Mouse (Mus musculus) forebrain, embryonic 13.5 days (tissue): ENCODE measurements around the gene Cldn7. TPM values are rescaled to one million over a fixed set of nuclear protein-coding genes. Genes with fewer than 3 reads are reported as not detected.

Experiments
- ATAC-seq: fragments of 200-750 bp; cut with Nextera tagmentation; 2 replicates; pipeline ENCODE4 v1.8.0; 2017
- H3K27ac ChIP-seq: fragments of 300-500 bp; sonication (generic); 2 replicates; pipeline ENCODE4 v1.5.1; 2015; ENCODE audit warnings: inconsistent platforms, mild to moderate bottlenecking, moderate library complexity
- H3K27me3 ChIP-seq: fragments of 300-500 bp; sonication (generic); 2 replicates; pipeline ENCODE4 v1.6.1; 2015; ENCODE audit warnings: mild to moderate bottlenecking, inconsistent platforms
- H3K36me3 ChIP-seq: fragments of 300-500 bp; sonication (generic); 2 replicates; pipeline ENCODE4 v1.6.1; 2015; ENCODE audit warnings: mild to moderate bottlenecking, inconsistent platforms; ENCODE audit not compliant: poor library complexity, severe bottlenecking
- H3K4me1 ChIP-seq: fragments of 300-500 bp; sonication (generic); 2 replicates; pipeline ENCODE4 v1.6.1; 2015; ENCODE audit warnings: inconsistent platforms
- H3K4me2 ChIP-seq: fragments of 300-500 bp; sonication (generic); 2 replicates; pipeline ENCODE4 v1.6.1; 2015; ENCODE audit warnings: inconsistent platforms, mild to moderate bottlenecking, moderate library complexity
- H3K4me3 ChIP-seq: fragments of 300-500 bp; sonication (generic); 2 replicates; pipeline ENCODE4 v1.5.1; 2015; ENCODE audit warnings: mild to moderate bottlenecking, inconsistent platforms
- H3K9ac ChIP-seq: fragments of 300-500 bp; sonication (generic); 2 replicates; pipeline ENCODE4 v1.6.1; 2015; ENCODE audit warnings: mild to moderate bottlenecking, inconsistent platforms
- H3K9me3 ChIP-seq: fragments of 300-500 bp; sonication (generic); replicated peaks from 2 replicates; pipeline ENCODE4 v1.6.1; 2016; ENCODE audit warnings: inconsistent platforms
- WGBS: fragments of 180-500 bp; shearing (Covaris S2); methylation state at CpG from one replicate; pipeline ENCODE4 v1.1.7; 2015; 5-methylcytosine and 5-hydroxymethylcytosine counted together
- polyA plus RNA-seq: library from polyadenylated mRNA; unstranded; fragments of >200 nt; fragmentation: Nextera tagmentation; extraction: Ambion mirVana; gene quantifications from 2 replicates; pipeline ENCODE4 v1.2.1, GENCODE M21; 2015

Gene Cldn7
- polyA plus RNA-seq, 1 experiment from 2014 or later: 1.4 TPM

DNA sequence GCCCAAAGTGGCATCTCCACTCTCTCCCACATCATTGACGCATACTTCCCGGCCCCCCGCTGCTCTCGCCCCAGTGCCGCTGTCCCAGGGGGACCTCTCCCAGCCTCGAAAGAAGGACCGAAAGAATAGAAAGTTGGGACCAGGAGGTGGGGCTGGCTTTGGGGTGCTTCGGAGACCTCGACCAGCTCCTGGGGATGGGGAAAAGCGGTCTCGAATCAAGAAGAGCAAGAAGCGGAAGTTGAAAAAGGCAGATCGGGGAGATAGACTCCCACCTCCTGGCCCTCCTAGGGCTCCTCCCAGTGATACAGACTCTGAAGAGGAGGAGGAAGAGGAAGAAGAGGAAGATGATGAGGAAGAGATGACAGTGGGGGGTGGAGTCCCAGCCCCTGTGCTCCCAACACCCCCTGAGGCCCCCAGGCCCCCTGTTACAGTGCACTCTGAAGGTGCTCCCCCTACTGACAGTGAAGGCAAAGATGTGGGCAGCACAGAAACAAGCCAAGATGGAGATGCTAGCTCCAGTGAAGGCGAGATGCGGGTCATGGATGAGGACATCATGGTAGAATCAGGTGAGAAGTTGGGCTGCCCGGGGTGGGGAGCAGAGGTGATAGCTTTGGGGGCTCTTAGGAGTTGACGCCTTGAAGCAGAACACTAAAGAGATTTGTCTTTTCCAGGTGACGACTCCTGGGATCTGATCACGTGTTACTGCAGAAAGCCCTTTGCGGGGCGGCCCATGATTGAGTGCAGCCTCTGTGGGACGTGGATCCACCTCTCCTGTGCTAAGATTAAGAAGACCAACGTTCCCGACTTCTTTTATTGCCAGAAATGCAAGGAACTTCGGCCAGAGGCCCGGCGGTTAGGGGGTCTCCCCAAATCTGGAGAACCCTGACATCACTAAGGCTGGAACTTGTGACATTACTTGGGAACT, 34.2 kb downstream of the Cldn7 start:
- 92% methylated on average over 27 of the region's 27 CpGs for WGBS
- H3K4me1 ChIP-seq: peaks cover 57% of the 10 kb centered on the region
- no peak overlapping the region for H3K4me3 ChIP-seq

GRCm38 (mm10) chr11:69999666-70000065, 35.1 kb downstream of the Cldn7 start:
- 83% methylated on average over 8 of the region's 8 CpGs for WGBS
- H3K4me3 ChIP-seq: peak overlapping the region; percentile 69
- H3K9ac ChIP-seq: no peak overlapping the region
- peaks cover 30% of the 10 kb centered on the region for H3K36me3 ChIP-seq
- no peak for ATAC-seq
- peak overlapping the region; percentile 88; the same call in 1 of the 2 replicates for H3K4me2 ChIP-seq
- H3K27ac ChIP-seq: 0 out of 2 replicates have a peak overlapping the region, but pooled peaks have one; percentile 62
- H3K4me1 ChIP-seq: peaks cover 58% of the 10 kb centered on the region
- H3K27me3 ChIP-seq: no peaks in the 10 kb centered on the region
- no peaks in the 10 kb centered on the region for H3K9me3 ChIP-seq

More for the DNA sequence above, 34.2 kb downstream of the Cldn7 start:
- peaks cover 36% of the 10 kb centered on the region for H3K36me3 ChIP-seq
- H3K4me2 ChIP-seq: peak overlapping the region; percentile 10; the same call in 1 of the 2 replicates
- H3K9ac ChIP-seq: no peak overlapping the region
- no peak overlapping the region for H3K27ac ChIP-seq
- H3K9me3 ChIP-seq: no peaks in the 10 kb centered on the region
- ATAC-seq: no peak
- H3K27me3 ChIP-seq: no peaks in the 10 kb centered on the region

DNA sequence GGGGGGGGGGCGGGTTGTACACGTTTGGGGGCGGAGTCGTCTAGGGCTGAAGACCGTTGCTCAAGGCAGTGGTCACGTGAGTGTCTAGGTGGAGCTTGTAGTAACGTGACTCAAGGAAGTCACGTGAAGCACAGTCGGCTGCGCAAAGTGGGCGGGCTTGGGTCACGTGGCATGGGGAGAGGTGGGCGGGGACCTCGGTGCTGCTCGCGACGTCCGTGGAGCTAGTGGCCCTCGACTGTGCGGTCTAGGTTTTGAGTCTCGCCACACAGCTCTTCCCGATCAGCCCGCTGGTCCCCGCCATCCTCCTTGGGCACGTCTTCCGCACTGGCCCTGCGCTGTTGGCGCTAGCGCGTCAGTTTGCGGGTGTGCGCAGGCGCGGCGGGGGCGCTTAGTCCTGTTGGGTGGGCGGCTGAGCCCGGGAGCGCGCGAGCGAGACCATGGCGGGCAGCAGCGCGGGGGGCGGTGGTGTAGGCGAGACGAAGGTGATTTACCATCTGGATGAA, 35.9 kb downstream of the Cldn7 start, which contains the start of gene Dvl2:
Gene Dvl2 (plus strand): TSS at position 200 of the 503 bp plus-strand sequence.
- under 1% methylated on average over 48 of the region's 48 CpGs for WGBS
- Histone ChIP-seq H3K9ac (peak within 1 kb of the TSS; percentile 86), H3K4me2 (peak within 1 kb of the TSS; percentile 88), H3K36me3 (peaks cover 38% of the 10 kb centered on the region), H3K4me1 (peaks cover 53% of the 10 kb centered on the region), H3K27ac (peak within 1 kb of the TSS; percentile 95), H3K27me3 (no peaks in the 10 kb centered on the region), H3K4me3 (peak within 1 kb of the TSS; percentile 69), H3K9me3 (no peaks in the 10 kb centered on the region)
- ATAC-seq: peak; percentile 67

DNA sequence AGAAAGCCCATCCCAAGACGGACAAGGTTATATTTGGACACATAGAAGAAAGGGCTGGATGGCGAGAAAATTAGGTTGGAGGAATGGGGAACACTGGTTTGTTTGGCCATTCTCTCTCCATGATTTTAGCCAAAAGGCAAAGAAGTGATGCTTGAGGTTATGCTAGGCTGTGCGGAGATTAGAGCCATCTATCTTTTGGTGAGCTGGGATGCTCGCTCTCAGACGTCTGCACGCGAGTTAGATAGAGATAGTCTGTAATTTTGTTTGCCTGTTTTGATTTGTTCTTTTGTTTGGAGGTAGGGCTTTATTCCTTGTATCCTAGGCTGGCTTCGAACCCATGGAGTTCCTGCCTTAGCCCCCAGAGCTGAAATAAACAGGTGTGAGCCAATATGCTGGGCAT, 36.6 kb downstream of the Cldn7 start:
- H3K9ac ChIP-seq: peak overlapping the region; percentile 86
- H3K27me3 ChIP-seq: no peaks in the 10 kb centered on the region
- no peak for ATAC-seq
- H3K4me2 ChIP-seq: peak overlapping the region; percentile 88
- H3K4me1 ChIP-seq: peaks cover 53% of the 10 kb centered on the region
- H3K4me3 ChIP-seq: peak overlapping the region; percentile 69
- H3K36me3 ChIP-seq: peaks cover 45% of the 10 kb centered on the region
- H3K27ac ChIP-seq: peak overlapping the region; percentile 95
- H3K9me3 ChIP-seq: no peaks in the 10 kb centered on the region
- WGBS: 16% methylated on average over 8 of the region's 8 CpGs

DNA sequence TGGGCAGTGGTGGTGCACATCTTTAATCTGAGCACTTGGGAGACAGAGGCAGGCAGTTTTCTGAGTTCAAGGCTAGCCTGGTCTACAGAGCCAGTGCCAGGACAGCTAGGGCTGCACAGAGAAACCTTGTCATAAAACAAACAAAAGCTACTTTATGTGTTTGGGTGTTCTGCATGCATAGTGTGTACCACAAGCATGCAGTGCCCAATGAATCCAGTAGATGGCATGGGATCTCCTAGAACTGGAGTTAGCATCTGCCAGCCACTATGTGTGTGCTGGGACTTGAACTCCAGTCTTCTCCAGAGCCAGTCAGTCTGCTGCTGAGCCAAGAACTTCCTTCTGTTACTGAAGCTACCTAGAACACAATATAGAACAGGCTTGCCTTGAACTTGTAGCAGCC, 37.3 kb downstream of the Cldn7 start:
- peaks cover 53% of the 10 kb centered on the region for H3K4me1 ChIP-seq
- H3K27me3 ChIP-seq: no peaks in the 10 kb centered on the region
- peak overlapping the region; percentile 69 for H3K4me3 ChIP-seq
- H3K27ac ChIP-seq: no peak overlapping the region
- no peaks in the 10 kb centered on the region for H3K9me3 ChIP-seq
- peak overlapping the region; percentile 86 for H3K9ac ChIP-seq
- no peak for ATAC-seq
- peaks cover 52% of the 10 kb centered on the region for H3K36me3 ChIP-seq
- peak overlapping the region; percentile 88 for H3K4me2 ChIP-seq

DNA sequence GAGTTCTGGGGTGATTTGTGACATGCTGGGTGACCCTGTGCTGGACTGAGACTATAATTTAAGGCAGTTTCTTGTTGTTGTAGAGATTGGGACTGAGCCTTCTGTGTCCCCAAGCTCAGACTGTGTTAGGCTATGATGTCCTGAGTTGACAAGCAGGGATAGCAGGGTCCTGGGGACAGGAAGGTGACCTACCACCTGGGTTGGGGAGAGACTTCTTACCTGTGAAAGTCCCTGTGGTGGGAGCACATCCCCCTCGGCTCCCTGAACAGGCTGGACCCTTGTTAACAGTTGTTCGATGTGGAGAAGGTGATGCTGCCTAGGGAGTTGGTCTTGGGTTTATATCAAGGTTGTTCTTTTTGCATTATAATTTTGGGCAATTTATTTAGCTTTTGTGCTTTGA, 37.9 kb downstream of the Cldn7 start:
- no peak for ATAC-seq
- peaks cover 50% of the 10 kb centered on the region for H3K4me1 ChIP-seq
- peak overlapping the region; percentile 34; the same call in 1 of the 2 replicates for H3K9ac ChIP-seq
- no peaks in the 10 kb centered on the region for H3K9me3 ChIP-seq
- H3K4me3 ChIP-seq: peak overlapping the region; percentile 69
- no peak overlapping the region for H3K27ac ChIP-seq
- 95% methylated on average over 2 of the region's 2 CpGs for WGBS
- no peaks in the 10 kb centered on the region for H3K27me3 ChIP-seq
- H3K4me2 ChIP-seq: peak overlapping the region; percentile 88
- H3K36me3 ChIP-seq: peaks cover 58% of the 10 kb centered on the region

DNA sequence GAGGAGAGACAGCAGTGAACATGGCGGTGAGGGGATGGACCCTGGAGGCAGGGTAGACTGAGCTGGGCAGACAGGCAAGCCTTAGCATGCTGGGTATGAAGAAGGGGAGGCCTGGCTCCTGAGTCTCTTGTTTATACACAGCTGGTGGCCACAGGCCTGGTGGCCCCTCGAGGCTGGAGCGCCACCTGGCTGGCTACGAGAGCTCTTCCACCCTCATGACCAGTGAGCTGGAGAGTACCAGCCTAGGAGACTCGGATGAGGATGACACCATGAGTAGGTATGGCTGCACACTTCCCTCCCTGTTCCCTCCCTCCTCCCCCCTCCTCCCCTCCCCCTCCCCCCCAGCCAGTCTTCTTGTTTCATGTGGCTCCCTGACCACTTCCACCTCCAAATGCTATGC, 40.9 kb downstream of the Cldn7 start:
- no peaks in the 10 kb centered on the region for H3K9me3 ChIP-seq
- 57% methylated on average over 5 of the region's 5 CpGs for WGBS
- H3K9ac ChIP-seq: no peak overlapping the region
- H3K4me1 ChIP-seq: peaks cover 34% of the 10 kb centered on the region
- H3K4me3 ChIP-seq: no peak overlapping the region
- H3K36me3 ChIP-seq: peaks cover 62% of the 10 kb centered on the region
- no peak overlapping the region for H3K4me2 ChIP-seq
- H3K27ac ChIP-seq: no peak overlapping the region
- no peaks in the 10 kb centered on the region for H3K27me3 ChIP-seq
- ATAC-seq: no peak

DNA sequence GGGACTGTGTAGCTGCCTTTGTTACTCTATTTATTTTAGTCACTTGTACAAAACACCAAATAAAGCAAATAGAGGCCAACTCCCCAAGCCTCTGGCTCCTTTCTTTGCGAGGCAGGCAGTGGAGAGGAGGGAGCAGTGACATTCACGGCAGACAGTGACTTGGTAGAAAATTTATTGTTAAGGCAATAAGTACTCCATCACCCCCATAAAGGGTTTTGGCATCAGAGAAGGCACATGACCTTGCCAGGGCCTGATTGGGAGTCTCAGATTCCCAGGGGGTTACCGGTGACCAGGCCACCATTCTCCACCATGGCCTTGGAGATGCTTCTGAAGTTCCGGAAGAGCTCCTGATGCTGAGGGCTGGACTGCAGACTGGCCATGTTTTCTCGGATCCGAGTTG, 45.5 kb downstream of the Cldn7 start:
- Histone ChIP-seq H3K36me3 (peaks cover 90% of the 10 kb centered on the region), H3K27ac (no peak overlapping the region), H3K4me1 (peaks cover 9% of the 10 kb centered on the region), H3K9ac (no peak overlapping the region), H3K4me3 (no peak overlapping the region), H3K9me3 (no peaks in the 10 kb centered on the region), H3K27me3 (no peaks in the 10 kb centered on the region), H3K4me2 (no peak overlapping the region)
- WGBS: 91% methylated on average over 6 of the region's 6 CpGs
- no peak for ATAC-seq

DNA sequence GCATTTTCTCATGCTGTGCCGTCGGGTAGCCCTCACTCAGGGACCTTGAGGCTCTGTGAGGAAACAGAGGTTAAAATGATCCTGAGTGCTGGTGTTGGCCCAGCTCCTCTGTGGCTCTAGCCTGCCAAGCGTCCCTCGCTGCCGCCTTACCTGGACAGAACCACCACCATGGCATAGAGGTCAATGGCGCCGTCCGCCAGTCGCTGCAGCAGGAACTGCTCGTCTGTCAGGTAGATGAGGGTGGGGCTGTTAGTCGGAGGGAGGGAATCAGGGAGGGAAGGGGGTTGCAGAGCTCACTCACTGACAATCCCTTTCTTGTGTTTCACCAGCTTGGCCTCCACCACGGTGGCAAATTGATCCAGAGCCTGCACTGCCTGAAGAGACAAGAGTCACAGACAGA, 46.0 kb downstream of the Cldn7 start:
- no peak for ATAC-seq
- Histone ChIP-seq H3K27ac (no peak overlapping the region), H3K27me3 (no peaks in the 10 kb centered on the region), H3K4me3 (no peak overlapping the region), H3K4me1 (peaks cover 15% of the 10 kb centered on the region), H3K9ac (no peak overlapping the region), H3K4me2 (no peak overlapping the region), H3K36me3 (peaks cover 85% of the 10 kb centered on the region), H3K9me3 (no peaks in the 10 kb centered on the region)
- 90% methylated on average over 12 of the region's 12 CpGs for WGBS

DNA sequence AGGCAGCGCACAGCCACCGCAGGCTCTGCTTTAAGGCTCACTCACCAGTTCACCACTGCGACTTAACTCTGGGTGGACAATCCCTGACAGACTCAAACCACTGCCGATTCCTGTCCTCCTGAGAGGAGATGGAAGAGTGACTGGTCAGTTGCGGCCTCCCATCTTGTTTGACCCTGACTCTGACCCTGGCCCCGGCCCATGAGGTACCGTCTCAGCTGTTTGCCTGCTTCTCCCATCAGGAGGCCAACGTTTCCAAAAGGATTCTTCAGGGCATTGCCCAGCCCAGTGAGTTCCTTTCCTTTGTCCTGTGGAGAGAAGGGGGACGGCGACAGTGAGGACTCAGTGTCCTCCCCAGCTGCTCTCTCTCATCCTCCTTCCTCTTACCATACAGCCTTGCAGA, 46.4 kb downstream of the Cldn7 start:
- no peaks in the 10 kb centered on the region for H3K9me3 ChIP-seq
- H3K27ac ChIP-seq: no peak overlapping the region
- H3K27me3 ChIP-seq: no peaks in the 10 kb centered on the region
- no peak overlapping the region for H3K4me3 ChIP-seq
- no peak overlapping the region for H3K4me2 ChIP-seq
- H3K36me3 ChIP-seq: peaks cover 81% of the 10 kb centered on the region
- no peak for ATAC-seq
- no peak overlapping the region for H3K9ac ChIP-seq
- 78% methylated on average over 10 of the region's 10 CpGs for WGBS
- peaks cover 16% of the 10 kb centered on the region for H3K4me1 ChIP-seq

DNA sequence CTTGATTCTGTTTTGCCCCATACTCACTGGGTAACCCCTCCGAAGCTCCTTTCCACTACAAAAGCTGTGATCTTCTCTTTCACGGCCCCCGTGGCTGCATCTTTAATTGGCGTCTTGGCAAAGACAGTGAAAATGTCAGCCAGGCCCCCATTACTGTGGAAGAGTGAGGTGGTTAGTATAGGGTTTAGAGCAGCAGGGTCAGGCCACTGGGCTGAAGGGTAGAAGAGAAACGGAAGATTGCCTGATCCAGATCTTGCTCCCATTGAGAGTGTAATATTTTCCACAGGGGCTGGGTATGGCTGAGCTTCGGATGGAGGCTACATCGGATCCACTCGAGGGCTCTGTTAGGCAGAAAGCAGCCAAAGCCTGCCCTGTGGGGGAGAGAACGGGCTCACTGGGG, 48.4 kb downstream of the Cldn7 start:
- H3K4me3 ChIP-seq: no peak overlapping the region
- no peak overlapping the region for H3K4me2 ChIP-seq
- H3K27me3 ChIP-seq: no peaks in the 10 kb centered on the region
- ATAC-seq: no peak
- 81% methylated on average over 9 of the region's 9 CpGs for WGBS
- no peaks in the 10 kb centered on the region for H3K9me3 ChIP-seq
- H3K27ac ChIP-seq: no peak overlapping the region
- H3K36me3 ChIP-seq: peaks cover 62% of the 10 kb centered on the region
- H3K9ac ChIP-seq: 0 out of 2 replicates have a peak overlapping the region, but pooled peaks have one; percentile 26
- peaks cover 26% of the 10 kb centered on the region for H3K4me1 ChIP-seq

GRCm38 (mm10) chr11:70013408-70013807, 48.8 kb downstream of the Cldn7 start:
- 93% methylated on average over 3 of the region's 3 CpGs for WGBS
- no peak for ATAC-seq
- no peak overlapping the region for H3K9ac ChIP-seq

More at GRCm38 (mm10) chr11:70013408-70013807, 48.8 kb downstream of the Cldn7 start:
- peaks cover 28% of the 10 kb centered on the region for H3K4me1 ChIP-seq
- H3K4me2 ChIP-seq: no peak overlapping the region
- peaks cover 57% of the 10 kb centered on the region for H3K36me3 ChIP-seq
- H3K27me3 ChIP-seq: no peaks in the 10 kb centered on the region
- H3K9me3 ChIP-seq: no peaks in the 10 kb centered on the region
- no peak overlapping the region for H3K4me3 ChIP-seq
- H3K27ac ChIP-seq: no peak overlapping the region
